Mouse (Mus musculus): Measurements from ENCODE around the gene Setd6.

The Setd6 gene

DNA sequence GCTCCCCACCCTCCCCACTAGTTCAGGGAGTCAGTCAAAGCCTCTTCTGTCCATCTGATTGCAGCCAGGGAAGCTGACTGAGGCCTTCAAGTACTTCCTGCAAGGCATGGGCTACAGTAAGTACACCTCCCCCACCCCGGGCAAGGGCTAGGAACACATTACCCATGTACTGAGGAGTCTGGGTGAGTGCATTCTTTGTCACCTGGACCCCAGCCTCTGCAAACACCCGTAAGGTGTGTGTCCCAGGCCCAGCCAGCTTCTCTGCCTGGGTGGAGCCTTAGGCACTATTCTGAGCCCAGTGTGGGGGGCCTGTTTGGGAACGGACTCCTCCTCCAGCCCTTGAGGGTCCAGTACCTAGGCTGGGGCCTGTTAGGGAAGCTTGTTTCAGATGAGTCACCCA is 4.7 kb upstream of the Setd6 start:
- no peak for DNase-seq (ENCODE audit: low spot score)

DNA sequence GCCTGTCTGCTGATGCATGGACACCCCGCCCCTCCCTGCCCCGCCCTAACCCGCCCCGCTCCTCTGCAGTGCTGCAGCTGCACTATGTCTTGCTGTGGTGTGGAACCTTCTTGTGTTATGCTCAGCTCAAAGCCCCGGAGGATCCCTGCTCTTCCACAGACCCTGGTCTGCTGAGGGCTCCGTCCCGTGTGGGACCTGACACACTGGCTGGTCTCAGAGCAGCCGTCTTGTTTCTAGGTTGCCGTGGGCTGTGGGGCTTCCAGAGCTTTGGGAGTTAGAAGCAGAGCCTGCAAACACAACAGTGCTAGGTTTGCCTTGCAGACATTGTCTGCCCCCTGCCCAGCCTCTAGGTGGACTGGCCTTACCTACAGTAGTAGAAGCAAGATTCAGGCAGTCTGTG is 3.3 kb upstream of the Setd6 start:
- no peak for DNase-seq (ENCODE audit: low spot score)

DNA sequence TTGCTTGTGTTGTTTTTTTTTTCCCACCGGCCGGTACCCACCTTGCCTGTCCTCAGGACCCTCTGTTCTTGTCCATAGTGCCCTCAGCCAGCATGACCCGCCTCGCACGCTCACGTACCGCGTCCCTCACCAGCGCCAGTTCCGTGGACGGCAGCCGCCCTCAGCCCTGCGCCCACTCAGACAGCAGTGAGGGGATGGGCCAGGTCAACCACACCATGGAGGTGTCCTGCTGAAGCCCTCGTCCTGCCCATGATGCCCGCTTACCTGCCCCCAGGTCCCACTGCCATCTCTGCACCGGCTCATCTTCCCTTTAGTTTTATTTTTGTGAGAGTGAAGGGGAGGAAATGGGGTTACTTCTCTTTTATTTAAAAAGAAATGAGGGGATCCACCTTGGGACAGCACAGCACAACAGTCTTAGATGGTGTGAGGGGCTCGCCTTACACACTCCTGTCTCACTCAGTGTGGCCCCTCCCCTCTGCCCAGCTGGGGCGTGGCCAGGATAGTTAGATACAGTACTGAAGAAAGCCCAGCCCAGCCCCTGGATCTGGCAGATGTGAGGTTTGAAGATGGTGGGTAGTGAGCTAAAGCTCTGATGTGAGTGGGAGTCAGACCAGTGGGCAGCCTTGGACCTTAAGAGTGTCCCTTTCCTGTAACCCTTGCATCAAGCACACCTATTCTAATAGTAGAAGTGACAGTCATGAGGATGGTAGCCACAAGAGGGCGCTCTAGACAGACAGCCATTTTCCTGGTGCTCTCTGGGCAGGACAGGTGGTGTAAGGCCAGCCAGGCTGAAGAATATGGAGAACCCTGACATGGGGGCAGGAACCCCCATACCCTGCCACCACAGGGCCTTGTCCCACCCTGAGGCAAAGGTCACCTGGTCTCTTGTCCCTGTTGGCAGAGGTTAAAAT is 2.3 kb upstream of the Setd6 start:
- peak; percentile 84 for DNase-seq (ENCODE audit: low spot score)

DNA sequence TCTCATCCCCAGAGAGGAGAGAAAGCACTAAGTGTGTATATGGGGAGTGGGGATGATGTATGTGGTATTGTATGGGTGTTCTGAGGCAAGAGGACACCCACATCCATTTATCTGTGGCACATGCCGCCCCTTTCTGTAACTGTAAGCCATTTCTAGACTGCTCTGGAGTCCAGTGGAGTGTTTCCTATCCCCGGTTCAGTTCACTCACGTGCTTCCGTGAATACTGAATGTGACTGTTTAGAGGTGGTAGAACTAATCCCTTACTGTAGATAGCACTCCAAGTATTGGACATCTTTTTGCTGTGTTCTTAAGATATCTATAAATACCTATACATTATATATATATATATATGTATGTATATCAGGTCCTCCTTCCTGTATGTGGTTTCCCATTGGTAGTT is 1.3 kb upstream of the Setd6 start:
- DNase-seq (ENCODE audit: low spot score): no peak

DNA sequence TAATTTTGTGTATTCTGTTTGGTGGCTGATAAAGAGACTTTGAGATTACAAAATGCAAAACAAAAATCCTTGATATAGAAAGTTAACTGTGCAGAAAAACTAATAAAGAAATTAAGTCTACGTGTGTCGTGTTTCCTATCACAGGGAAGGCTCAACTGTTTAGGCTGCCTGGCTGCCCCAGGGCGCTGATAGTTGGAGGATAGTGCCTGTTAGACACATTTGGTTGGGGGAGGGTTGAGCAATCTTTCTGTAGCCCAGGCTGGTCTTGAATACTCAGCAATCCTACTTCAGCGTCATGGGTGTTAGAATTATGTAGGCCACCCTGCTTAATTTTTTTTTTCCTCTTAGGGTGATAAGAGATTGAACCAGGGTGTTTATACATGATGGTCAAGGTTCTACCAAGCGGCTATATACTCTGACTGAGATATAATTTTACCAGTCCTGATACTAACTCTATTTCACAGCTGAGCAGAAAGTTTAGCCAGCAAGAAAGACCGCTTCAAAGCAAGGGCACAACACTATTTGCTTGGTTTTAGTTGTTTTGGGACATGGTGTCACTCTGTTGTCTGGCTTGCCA is 756 bp upstream of the Setd6 start:
- no peak for DNase-seq (ENCODE audit: low spot score)

DNA sequence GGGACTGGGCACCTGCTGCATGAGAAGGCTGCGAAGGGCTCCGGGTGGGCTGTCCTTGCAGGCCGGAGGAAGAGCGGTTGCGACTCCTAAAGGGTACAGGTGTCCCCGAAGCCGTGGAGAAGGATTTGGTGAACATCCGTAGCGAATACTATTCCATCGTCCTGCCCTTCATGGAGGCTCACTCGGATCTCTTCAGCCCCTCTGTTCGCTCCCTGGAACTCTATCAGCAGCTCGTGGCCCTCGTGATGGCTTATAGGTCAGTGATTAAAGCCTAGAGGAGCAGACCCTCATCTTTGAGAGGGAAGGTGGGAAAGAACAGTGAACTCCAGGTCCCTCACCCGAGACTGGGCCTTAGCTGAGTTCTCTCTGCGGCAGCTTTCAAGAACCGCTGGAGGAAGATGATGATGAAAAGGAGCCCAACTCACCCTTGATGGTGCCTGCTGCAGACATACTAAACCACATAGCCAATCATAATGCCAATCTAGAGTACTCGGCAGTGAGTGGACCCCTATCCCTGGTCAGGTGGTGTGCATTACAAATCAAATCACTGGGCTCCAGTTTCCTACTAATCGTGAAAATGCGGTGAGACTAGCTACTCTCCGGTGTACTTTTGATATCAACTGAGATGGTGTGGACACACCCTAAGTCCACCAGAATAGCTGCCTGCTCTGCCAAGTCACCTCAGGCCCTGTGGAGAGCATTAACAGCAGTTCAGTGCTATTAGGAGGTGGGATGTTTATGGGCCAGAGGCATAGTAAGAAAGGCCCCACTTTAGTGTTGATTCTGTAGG is 1.1 kb downstream of the Setd6 start:
- no peak for DNase-seq (ENCODE audit: low spot score)

DNA sequence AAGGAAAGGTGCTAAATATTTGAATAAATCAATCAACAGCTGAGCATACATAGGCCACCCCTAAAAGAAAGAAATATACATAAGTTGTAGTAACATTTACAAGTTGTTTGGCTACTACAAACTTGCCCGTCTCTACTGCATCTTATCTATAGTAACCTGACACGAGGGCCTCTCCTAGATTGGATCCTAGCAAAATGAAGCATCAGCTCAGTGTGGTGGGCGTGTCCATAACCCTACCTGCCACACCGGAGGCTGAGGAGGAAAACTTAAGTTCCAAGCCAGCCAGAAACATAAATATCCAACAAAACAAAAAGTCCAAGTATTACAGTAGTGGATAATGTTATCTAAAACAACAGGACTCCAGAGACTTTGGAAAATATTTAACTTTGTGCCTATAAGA is 11.9 kb downstream of the Setd6 start:
- no peak for DNase-seq (ENCODE audit: low spot score)

GRCm38 (mm10) chr8:95738596-95738995 is 22.9 kb downstream of the Setd6 start:
- no peak for DNase-seq (ENCODE audit: low spot score)

- no peak for DNase-seq (ENCODE audit: low spot score)
These were observed 26.1 kb downstream of the Setd6 start for GRCm38 (mm10) chr8:95741732-95742131.

DNA sequence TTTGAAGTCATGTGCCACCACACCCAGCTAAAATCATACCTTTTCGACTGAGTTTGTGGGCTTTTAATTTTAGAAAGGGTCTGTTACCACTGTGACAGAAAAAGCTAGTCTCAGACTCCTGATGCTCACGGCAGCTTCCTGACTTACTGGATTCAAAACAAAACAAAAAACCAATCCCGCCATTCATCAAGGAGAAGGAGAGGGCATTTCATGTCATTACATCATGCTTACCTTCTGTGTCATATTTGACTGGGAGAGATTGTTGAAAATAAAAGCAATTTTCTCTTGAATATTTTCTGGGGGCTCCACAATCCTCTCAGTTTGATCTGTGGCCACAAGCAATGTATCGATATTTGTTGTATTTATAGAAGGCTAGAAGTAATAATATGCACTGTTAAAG is 32.3 kb downstream of the Setd6 start:
- DNase-seq (ENCODE audit: low spot score): no peak

DNA sequence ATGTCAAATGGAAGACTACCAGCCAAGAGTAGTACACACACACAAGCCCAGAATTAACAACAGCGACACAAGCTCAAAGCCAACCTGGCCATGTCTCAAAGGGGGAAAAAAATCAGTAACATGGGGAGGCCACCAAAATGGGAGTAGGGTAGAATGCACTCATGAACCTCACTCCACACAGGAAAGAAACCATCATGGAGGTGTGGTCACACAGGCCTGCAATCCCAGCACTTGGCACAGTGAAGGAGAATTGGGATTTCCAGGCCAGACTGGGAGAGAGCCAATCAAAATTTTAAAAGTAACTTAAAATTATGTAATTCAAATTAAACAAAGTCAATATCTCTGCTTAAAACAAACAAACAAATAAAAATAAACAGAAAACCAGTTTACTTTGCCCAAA is 36.2 kb downstream of the Setd6 start:
- no peak for DNase-seq (ENCODE audit: low spot score)

- DNase-seq (ENCODE audit: low spot score): no peak
These were observed 44.6 kb downstream of the Setd6 start for GRCm38 (mm10) chr8:95760323-95760722.

- DNase-seq (ENCODE audit: low spot score): no peak
These were observed 48.5 kb downstream of the Setd6 start for GRCm38 (mm10) chr8:95764133-95764532.

Data from c-Kit-positive CD71-positive TER-119-positive erythroid progenitor cells, embryonic 14.5 days (primary cell).